Mouse (Mus musculus): ENCODE data around the gene Serbp1.

Serbp1 gene

DNA sequence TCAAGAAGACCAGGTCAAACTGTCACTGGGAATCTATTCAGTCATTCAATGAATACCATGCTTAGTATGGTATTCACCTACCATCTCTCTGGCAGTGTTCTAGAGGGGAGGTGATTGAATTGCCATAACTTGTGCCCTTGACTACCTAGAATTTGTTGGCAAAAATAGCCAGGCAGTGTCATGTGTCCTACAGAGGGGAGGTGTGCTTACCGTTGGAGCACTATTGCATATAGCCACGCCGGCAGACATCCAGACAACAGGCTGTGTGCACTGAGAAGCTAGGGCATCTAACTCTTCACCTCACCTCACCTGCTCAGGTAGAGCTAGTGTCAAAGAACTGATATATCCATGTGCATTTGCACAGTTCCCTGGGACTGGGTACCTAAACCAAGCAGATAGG lies 63.3 kb downstream of the Serbp1 start:
- no peak for DNase-seq (ENCODE audit: low spot score in 2 of 2)

DNA sequence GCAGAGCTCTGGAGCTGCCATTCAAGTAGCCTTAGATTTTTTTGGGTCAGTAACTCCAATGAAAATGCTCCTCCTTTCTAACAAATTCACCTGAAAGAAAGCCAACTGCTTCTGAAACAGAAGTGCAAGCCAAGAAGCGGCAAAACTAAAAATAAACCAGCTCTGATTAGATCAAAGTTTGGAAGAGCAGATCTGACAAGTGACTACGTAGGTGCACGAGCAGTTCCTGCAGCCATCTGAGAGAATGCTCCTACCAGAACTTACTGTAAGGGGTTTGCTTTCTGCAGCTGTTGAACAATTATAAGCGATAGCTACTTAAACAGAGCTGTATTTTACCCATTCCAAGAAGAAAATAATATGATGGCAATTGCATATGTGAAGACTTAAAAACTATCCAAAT lies 64.5 kb downstream of the Serbp1 start:
- no peak for DNase-seq (ENCODE audit: low spot score in 2 of 2)

DNA sequence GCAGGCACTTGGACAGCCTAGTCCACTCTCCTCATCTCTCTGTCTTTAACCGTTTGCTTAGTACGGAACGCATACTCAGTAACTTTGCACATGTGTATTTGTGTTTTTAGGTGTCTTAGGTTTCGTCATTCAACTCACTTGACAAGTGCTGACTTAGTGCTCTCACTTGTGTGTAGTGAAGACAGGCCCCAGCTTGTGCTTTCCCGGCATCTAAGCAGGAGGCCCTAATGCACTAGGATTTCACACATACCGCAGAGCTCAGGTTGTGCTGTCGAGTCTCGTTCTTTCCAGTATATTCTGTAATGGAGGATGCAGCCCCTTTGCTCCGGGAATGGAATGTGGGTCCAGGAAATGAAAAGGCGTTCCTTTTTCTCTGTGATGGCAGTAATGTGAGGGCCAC lies 65.2 kb downstream of the Serbp1 start:
- DNase-seq (ENCODE audit: low spot score in 2 of 2): no peak

DNA sequence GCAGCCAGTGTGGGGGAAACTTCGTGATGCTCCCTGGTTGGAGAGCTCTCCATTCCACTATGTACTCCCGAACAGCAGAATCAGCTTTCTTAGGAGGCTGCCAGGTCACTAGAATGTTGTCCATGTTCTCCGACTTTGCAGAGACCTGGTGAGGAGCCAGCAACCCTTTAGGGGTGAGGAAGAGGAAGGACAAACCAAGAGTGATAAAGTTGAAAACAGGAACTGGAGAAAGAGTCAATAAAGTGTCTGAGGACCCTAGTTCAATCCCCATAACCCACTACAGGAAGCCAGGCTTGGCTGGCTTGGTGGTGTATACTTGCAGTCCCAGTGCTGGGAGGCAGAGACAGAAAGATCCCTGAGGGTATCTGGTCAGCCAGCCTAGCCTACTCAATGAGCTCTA lies 71.0 kb downstream of the Serbp1 start:
- DNase-seq (ENCODE audit: low spot score in 2 of 2): no peak

DNA sequence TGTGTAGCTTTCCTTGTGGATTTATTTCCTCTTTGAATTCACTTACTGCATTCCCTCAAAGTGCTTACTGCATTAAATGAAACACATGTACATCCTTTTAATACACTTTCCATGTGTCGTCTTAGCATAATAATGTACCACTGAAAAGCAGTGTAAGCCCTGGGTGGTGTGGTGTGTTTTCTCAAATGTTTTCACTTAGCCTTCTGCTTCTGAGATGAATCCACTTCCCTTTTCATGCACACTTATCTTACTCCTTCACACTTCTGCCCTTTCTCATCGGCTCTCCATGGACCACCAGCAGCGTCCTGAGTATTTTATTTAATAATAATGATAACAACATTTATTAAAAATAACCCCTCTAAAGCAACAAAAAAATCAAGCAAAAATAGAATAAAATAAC lies 71.8 kb downstream of the Serbp1 start:
- no peak for DNase-seq (ENCODE audit: low spot score in 2 of 2)

DNA sequence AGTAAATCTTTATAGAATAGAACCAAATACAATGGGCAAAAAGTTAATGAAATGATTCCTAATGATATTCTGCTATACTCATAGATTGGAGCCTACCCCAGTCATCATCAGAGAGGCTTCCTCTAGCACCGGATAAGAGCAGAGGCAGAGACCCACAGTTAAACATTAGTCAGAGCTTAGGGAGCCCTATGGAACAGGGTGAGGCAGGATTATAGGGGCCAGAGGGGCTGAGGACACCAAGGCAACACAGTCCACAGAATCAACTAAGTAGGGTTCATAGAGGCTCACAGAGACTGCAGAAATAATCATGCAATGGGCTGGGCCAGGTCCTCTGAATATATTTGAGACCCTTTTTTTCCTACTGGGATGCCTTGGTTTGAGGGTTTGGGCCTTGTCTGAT lies 76.7 kb downstream of the Serbp1 start:
- no peak for DNase-seq (ENCODE audit: low spot score in 2 of 2)

DNA sequence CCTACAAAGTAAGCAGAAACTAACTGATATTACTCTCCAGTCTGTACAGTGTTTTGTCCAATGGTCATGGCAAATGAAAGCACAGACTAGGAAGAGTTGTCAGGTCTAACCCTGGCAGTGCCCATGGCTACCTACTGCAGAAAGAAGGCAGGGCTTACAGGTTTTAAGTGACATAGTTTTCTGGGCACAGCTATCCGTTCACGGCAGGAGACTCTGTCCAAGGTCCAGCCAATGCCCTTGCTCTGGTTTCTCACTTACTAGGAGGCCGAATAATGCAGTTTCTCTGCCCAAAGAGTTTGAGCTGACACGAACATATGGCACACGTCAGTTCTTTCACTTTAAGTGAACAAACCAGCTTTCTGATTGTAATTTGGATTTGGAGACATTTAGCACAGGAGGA lies 79.1 kb downstream of the Serbp1 start:
- no peak for DNase-seq (ENCODE audit: low spot score in 2 of 2)

DNA sequence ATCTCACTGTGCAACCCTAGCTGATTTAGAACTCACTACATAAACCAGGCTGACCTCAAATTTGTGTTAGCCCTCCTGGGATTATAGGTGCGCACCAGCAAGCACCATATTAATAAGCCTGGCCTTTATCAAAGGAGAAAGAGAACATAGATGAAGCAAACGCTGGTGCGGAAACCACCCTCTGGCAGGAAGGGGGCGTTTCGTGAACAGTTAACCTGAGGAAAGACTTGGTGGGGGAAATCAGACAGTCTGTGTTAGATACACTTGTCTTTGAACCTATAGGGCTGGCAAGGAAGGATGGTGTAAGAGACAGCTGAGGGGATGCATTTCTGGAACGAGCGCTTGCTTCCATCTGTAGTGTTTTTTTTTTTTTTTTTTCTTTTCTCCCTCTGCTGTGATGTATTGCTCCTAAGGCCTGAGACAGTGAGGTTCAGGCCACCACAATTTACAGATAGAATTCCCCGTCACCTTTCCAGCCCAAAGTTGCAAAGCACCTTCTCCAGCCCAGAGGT lies 79.9 kb downstream of the Serbp1 start:
- no peak for DNase-seq (ENCODE audit: low spot score in 2 of 2)

DNA sequence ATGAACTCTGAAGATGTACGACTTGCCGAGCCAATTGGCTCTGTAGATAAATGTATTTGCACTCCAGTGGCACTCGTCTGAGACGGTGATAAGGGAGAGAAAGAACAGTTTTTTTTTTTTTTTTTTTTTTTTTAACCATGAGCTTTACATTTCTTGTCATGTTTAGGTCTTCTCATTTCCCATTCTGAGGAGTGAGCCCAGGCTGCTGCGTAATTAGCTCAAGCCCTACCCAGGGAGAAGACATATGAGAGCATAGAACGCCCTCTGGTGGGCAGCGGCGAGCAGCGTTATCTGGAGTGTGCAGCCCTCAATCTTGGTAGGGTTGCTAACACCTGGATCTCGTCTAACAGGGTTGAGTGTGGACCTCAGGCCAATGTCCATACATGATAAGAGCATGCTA lies 80.5 kb downstream of the Serbp1 start:
- DNase-seq (ENCODE audit: low spot score in 2 of 2): peak; percentile 53 to 60

DNA sequence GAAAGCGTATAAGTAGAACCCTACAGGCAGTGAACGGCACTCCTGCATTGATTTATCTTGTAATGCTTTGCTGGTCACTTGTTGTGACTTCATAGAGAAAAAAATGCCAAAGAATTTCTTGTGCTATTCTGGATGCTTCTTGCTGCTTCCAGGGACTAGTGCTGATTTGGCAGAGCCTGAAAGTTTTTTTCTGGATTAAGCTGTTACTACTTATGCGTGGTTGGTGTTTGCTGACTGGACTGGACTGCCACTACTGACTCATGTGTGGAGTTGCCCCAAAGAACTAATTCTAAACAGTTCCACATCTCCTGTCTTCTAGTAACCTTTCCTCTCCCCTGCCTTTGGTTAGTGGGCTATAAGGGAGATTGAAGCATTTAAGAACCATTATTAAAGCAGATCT lies 85.8 kb downstream of the Serbp1 start:
- DNase-seq (ENCODE audit: low spot score in 2 of 2): no peak

DNA sequence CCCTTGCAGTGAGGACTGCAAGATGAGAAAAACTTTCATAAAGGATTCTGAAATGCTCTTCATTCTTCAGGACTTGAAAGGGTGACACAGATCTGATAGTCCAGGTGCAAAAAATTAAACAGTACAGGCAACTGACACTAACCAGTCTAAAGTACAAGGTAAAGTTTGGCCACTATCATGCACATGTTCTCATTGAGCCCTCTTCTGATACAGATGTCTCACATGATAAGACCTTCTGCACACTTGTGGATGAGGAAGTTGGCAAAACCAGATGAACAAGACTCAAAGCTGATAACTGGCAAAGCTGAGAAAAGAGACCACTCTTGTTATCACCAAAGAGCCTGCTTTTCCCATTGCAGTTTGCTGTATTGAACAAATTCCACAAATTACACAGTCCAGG lies 100.0 kb downstream of the Serbp1 start:
- no peak for DNase-seq (ENCODE audit: low spot score in 2 of 2)

DNA sequence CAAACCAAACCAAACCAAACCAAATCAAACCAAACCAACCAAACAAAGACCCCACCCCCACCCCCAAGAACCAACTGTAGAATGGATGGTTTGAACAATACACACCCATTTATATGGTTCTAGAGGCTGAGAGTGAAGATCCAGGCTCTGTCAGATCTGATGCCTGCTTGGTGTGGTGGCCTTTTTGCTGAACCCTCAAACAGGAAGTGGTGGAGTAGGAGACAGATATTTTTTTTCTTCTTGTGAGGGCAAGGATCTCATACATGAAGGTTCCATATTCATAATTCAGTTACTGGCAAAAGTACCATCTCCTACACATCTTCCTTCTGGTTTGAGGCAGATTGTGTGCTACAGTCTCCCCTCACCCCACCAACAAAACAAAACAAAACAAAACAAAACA lies 101.5 kb downstream of the Serbp1 start:
- DNase-seq (ENCODE audit: low spot score in 2 of 2): no peak

All from right cerebral cortex, postnatal 36 days (tissue).